Mouse (Mus musculus): Measurements from ENCODE around the gene Btla. TPM values are rescaled to one million over a fixed set of nuclear protein-coding genes. Genes with fewer than 3 reads are reported as not detected.

Btla gene
- polyA plus RNA-seq, 1 experiment from 2014 or later: 0.19 TPM

- WGBS: 71% methylated on average over 6 of the region's 6 CpGs
- H3K27ac ChIP-seq (ENCODE audit: low read length): no peak overlapping the region
- no peaks in the 10 kb centered on the region for H3K4me1 ChIP-seq (ENCODE audit: insufficient read depth, low read depth, low read length)
These were observed 27.8 kb downstream of the Btla start for GRCm38 (mm10) chr16:45251773-45252413.

GRCm38 (mm10) chr16:45255183-45255861, 31.2 kb downstream of the Btla start:
- Histone ChIP-seq H3K36me3 (ENCODE audit: insufficient read depth, low read length) (no peaks in the 10 kb centered on the region), H3K27ac (ENCODE audit: low read length) (no peak overlapping the region), H3K27me3 (replicated peaks; ENCODE audit: insufficient read depth, low read length) (no peaks in the 10 kb centered on the region), H3K4me2 (replicated peaks; ENCODE audit: low read depth, low read length) (no peak overlapping the region), H3K9me3 (ENCODE audit: low read length) (no peaks in the 10 kb centered on the region), H3K4me3 (ENCODE audit: low read depth, low read length) (no peak overlapping the region), H3K9ac (replicated peaks; ENCODE audit: low read depth) (no peak overlapping the region), H3K4me1 (ENCODE audit: insufficient read depth, low read depth, low read length) (no peaks in the 10 kb centered on the region)
- 44% methylated on average over 7 of the region's 7 CpGs for WGBS
- ATAC-seq (peak; percentile 44; the same call in 1 of the 2 replicates), DNase-seq (ENCODE audit: low spot score) (peak; percentile 39)
- TF ChIP-seq CTCF (IDR thresholded peaks at IDR 0.05) (no peak), EP300 (IDR thresholded peaks at IDR 0.05) (peak; percentile 78)

More at GRCm38 (mm10) chr16:45251773-45252413, 27.8 kb downstream of the Btla start:
- Histone ChIP-seq H3K36me3 (ENCODE audit: insufficient read depth, low read length) (no peaks in the 10 kb centered on the region), H3K4me2 (replicated peaks; ENCODE audit: low read depth, low read length) (no peak overlapping the region), H3K9me3 (ENCODE audit: low read length) (no peaks in the 10 kb centered on the region), H3K27me3 (replicated peaks; ENCODE audit: insufficient read depth, low read length) (no peaks in the 10 kb centered on the region), H3K4me3 (ENCODE audit: low read depth, low read length) (no peak overlapping the region), H3K9ac (replicated peaks; ENCODE audit: low read depth) (no peak overlapping the region)
- TF ChIP-seq CTCF (IDR thresholded peaks at IDR 0.05) (no peak), EP300 (IDR thresholded peaks at IDR 0.05) (no peak)
- ATAC-seq (no peak), DNase-seq (ENCODE audit: low spot score) (no peak)

- Histone ChIP-seq H3K4me2 (replicated peaks; ENCODE audit: low read depth, low read length) (no peak overlapping the region), H3K9me3 (ENCODE audit: low read length) (no peaks in the 10 kb centered on the region), H3K27me3 (replicated peaks; ENCODE audit: insufficient read depth, low read length) (no peaks in the 10 kb centered on the region), H3K4me3 (ENCODE audit: low read depth, low read length) (no peak overlapping the region), H3K9ac (replicated peaks; ENCODE audit: low read depth) (no peak overlapping the region), H3K4me1 (ENCODE audit: insufficient read depth, low read depth, low read length) (no peaks in the 10 kb centered on the region), H3K27ac (ENCODE audit: low read length) (no peak overlapping the region), H3K36me3 (ENCODE audit: insufficient read depth, low read length) (no peaks in the 10 kb centered on the region)
- DNase-seq (ENCODE audit: low spot score) (peak; percentile 33), ATAC-seq (peak; percentile 19; the same call in 1 of the 2 replicates)
- 52% methylated on average over 2 of the region's 2 CpGs for WGBS
- TF ChIP-seq EP300 (IDR thresholded peaks at IDR 0.05): peak; percentile 95
- TF ChIP-seq CTCF (IDR thresholded peaks at IDR 0.05): no peak
These were observed 32.8 kb downstream of the Btla start for GRCm38 (mm10) chr16:45256895-45257294.

- H3K4me1 ChIP-seq (ENCODE audit: insufficient read depth, low read depth, low read length): no peaks in the 10 kb centered on the region
- H3K4me2 ChIP-seq (replicated peaks; ENCODE audit: low read depth, low read length): no peak overlapping the region
- no peak for DNase-seq (ENCODE audit: low spot score)
- ATAC-seq: no peak
- H3K4me3 ChIP-seq (ENCODE audit: low read depth, low read length): no peak overlapping the region
- TF ChIP-seq CTCF (IDR thresholded peaks at IDR 0.05) (no peak), EP300 (IDR thresholded peaks at IDR 0.05) (no peak)
- H3K36me3 ChIP-seq (ENCODE audit: insufficient read depth, low read length): no peaks in the 10 kb centered on the region
- H3K27me3 ChIP-seq (replicated peaks; ENCODE audit: insufficient read depth, low read length): no peaks in the 10 kb centered on the region
- no peak overlapping the region for H3K9ac ChIP-seq (replicated peaks; ENCODE audit: low read depth)
- WGBS: 83% methylated on average over 1 of the region's 1 CpGs
- H3K27ac ChIP-seq (ENCODE audit: low read length): no peak overlapping the region
- H3K9me3 ChIP-seq (ENCODE audit: low read length): no peaks in the 10 kb centered on the region
These were observed 33.5 kb downstream of the Btla start for GRCm38 (mm10) chr16:45257567-45257966.

GRCm38 (mm10) chr16:45259663-45260062, 35.5 kb downstream of the Btla start:
- Histone ChIP-seq H3K4me1 (ENCODE audit: insufficient read depth, low read depth, low read length) (no peaks in the 10 kb centered on the region), H3K9me3 (ENCODE audit: low read length) (no peaks in the 10 kb centered on the region), H3K27me3 (replicated peaks; ENCODE audit: insufficient read depth, low read length) (no peaks in the 10 kb centered on the region), H3K27ac (ENCODE audit: low read length) (no peak overlapping the region), H3K9ac (replicated peaks; ENCODE audit: low read depth) (no peak overlapping the region), H3K36me3 (ENCODE audit: insufficient read depth, low read length) (no peaks in the 10 kb centered on the region), H3K4me3 (ENCODE audit: low read depth, low read length) (no peak overlapping the region), H3K4me2 (replicated peaks; ENCODE audit: low read depth, low read length) (no peak overlapping the region)
- DNase-seq (ENCODE audit: low spot score): no peak
- 92% methylated on average over 2 of the region's 2 CpGs for WGBS
- TF ChIP-seq CTCF (IDR thresholded peaks at IDR 0.05): no peak; the same call in 1 of the 2 replicates
- TF ChIP-seq EP300 (IDR thresholded peaks at IDR 0.05): no peak
- ATAC-seq: no peak

DNA sequence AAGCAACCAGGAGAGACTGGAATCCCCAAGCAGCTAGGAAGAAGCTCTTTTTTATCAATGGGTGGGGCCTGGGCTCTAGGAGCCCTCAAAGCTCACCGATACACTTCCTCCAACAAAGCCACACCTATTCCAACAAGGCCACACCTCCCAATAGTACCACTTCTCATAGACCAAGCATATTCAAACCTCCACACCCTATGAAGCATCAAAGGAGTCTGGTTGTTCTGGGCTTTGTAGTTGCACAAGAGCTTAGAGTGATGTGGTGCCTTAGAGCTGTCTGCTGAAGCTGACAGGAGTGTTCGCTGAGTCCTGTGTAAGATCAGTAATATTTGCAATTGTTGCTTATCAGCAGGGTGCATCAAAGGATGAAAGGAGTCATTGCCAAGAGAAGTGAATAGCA, 37.2 kb downstream of the Btla start:
- H3K4me3 ChIP-seq (ENCODE audit: low read depth, low read length): no peak overlapping the region
- ATAC-seq: no peak
- no peak overlapping the region for H3K9ac ChIP-seq (replicated peaks; ENCODE audit: low read depth)
- H3K27me3 ChIP-seq (replicated peaks; ENCODE audit: insufficient read depth, low read length): no peaks in the 10 kb centered on the region
- 55% methylated on average over 2 of the region's 2 CpGs for WGBS
- no peak overlapping the region for H3K27ac ChIP-seq (ENCODE audit: low read length)
- TF ChIP-seq CTCF (IDR thresholded peaks at IDR 0.05): no peak
- no peak for TF ChIP-seq EP300 (IDR thresholded peaks at IDR 0.05)
- no peaks in the 10 kb centered on the region for H3K4me1 ChIP-seq (ENCODE audit: insufficient read depth, low read depth, low read length)
- H3K4me2 ChIP-seq (replicated peaks; ENCODE audit: low read depth, low read length): no peak overlapping the region
- H3K9me3 ChIP-seq (ENCODE audit: low read length): no peaks in the 10 kb centered on the region
- no peaks in the 10 kb centered on the region for H3K36me3 ChIP-seq (ENCODE audit: insufficient read depth, low read length)
- DNase-seq (ENCODE audit: low spot score): no peak
